Mouse (Mus musculus) ovary, postnatal 14 days (tissue): ENCODE measurements around the gene Rab14.

Source experiments
- DNase-seq: peaks from one replicate; pipeline ENCODE4 v3.0.0; 2022; ENCODE audit warnings: low spot score

The Rab14 gene

GRCm38 (mm10) chr2:35200898-35201668 is at the start of gene Rab14:
Gene Rab14, minus strand, starts transcription at chr2:35201120.
- DNase-seq = peak; percentile 99

GRCm38 (mm10) chr2:35247763-35248162 is 46.8 kb upstream of the Rab14 start:
- no peak for DNase-seq

- no peak for DNase-seq
These were observed 43.3 kb upstream of the Rab14 start for GRCm38 (mm10) chr2:35244241-35244640.

GRCm38 (mm10) chr2:35235021-35235420 is 34.1 kb upstream of the Rab14 start:
- DNase-seq = no peak

GRCm38 (mm10) chr2:35233898-35234297 is 33.0 kb upstream of the Rab14 start:
- DNase-seq = no peak

GRCm38 (mm10) chr2:35232595-35233445 is 31.9 kb upstream of the Rab14 start:
- DNase-seq = no peak

- no peak for DNase-seq
These were observed 31.0 kb upstream of the Rab14 start for GRCm38 (mm10) chr2:35231871-35232270.

- no peak for DNase-seq
These were observed 29.3 kb upstream of the Rab14 start for GRCm38 (mm10) chr2:35230215-35230614.

- DNase-seq = no peak
These were observed 27.2 kb upstream of the Rab14 start for GRCm38 (mm10) chr2:35228145-35228544.

- no peak for DNase-seq
These were observed 23.4 kb upstream of the Rab14 start for GRCm38 (mm10) chr2:35224285-35224684.

- no peak for DNase-seq
These were observed 22.0 kb upstream of the Rab14 start for GRCm38 (mm10) chr2:35222822-35223391.

GRCm38 (mm10) chr2:35218736-35219135 is 17.8 kb upstream of the Rab14 start:
- DNase-seq = no peak

- no peak for DNase-seq
These were observed 15.8 kb upstream of the Rab14 start for GRCm38 (mm10) chr2:35216701-35217100.

GRCm38 (mm10) chr2:35215363-35215762 is 14.4 kb upstream of the Rab14 start:
- DNase-seq = no peak

- DNase-seq = peak; percentile 91
These were observed 14.0 kb upstream of the Rab14 start for GRCm38 (mm10) chr2:35214881-35215358.

GRCm38 (mm10) chr2:35213345-35213910 is 12.5 kb upstream of the Rab14 start:
- DNase-seq = no peak

GRCm38 (mm10) chr2:35211681-35212080 is 10.8 kb upstream of the Rab14 start:
- no peak for DNase-seq

GRCm38 (mm10) chr2:35208931-35209665 is 8.2 kb upstream of the Rab14 start:
- DNase-seq = no peak

- no peak for DNase-seq
These were observed 7.1 kb upstream of the Rab14 start for GRCm38 (mm10) chr2:35208054-35208453.

GRCm38 (mm10) chr2:35206761-35207160 is 5.8 kb upstream of the Rab14 start:
- no peak for DNase-seq

GRCm38 (mm10) chr2:35203729-35204128 is 2.8 kb upstream of the Rab14 start:
- no peak for DNase-seq
